Mouse (Mus musculus) liver, embryonic 14.5 days (tissue): ENCODE data around the gene Ints4.
A peak's percentile ranks its signal among the peaks of the same experiment; 100 is the strongest.

ENCODE experiments used
- CTCF ChIP-seq: IDR thresholded peaks from 2 replicates; pipeline ENCODE4 v1.5.1; 2016; ENCODE audit warnings: antibody characterized with exemption, low read depth, control low read depth
- EP300 ChIP-seq: IDR thresholded peaks from 2 replicates; pipeline ENCODE4 v1.6.1; 2016; ENCODE audit warnings: antibody characterized with exemption, low read depth

DNA sequence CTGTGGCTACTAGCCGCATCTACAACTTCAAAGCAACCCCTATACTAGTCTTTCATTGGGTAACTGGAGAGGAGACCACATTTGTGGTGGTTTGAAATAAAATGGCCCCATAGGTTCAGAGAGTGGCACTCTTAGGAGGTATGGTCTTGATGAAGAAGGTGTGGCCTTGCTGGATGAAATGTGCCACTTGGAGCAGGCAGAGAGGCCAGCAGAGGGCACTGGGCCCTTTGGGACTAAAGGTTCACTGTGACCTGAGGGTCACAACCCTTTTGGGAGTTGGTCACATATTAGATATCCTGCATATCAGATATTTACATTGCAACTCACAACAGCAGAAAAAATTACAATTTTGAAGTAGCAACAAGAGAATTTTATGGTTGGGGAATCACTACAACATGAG lies 89.6 kb downstream of the Ints4 start:
- peak; percentile 66 for TF ChIP-seq CTCF
- no peak for TF ChIP-seq EP300
